Mouse (Mus musculus) cerebellum, adult 2 months (tissue): ENCODE results near the gene Def6.

Source experiments
- CTCF ChIP-seq: fragments of 200-500 bp; IDR thresholded peaks from 2 replicates; pipeline ENCODE4 v1.5.1; 2011; ENCODE audit warnings: low read depth, mild to moderate bottlenecking, control low read depth, low read length, moderate library complexity, borderline replicate concordance; ENCODE audit not compliant: insufficient read depth
- POLR2A ChIP-seq: fragments of 200-500 bp; IDR thresholded peaks from 2 replicates; pipeline ENCODE4 v1.6.1; 2011; ENCODE audit warnings: low read length, control low read depth, borderline replicate concordance; ENCODE audit not compliant: insufficient read depth

DNA sequence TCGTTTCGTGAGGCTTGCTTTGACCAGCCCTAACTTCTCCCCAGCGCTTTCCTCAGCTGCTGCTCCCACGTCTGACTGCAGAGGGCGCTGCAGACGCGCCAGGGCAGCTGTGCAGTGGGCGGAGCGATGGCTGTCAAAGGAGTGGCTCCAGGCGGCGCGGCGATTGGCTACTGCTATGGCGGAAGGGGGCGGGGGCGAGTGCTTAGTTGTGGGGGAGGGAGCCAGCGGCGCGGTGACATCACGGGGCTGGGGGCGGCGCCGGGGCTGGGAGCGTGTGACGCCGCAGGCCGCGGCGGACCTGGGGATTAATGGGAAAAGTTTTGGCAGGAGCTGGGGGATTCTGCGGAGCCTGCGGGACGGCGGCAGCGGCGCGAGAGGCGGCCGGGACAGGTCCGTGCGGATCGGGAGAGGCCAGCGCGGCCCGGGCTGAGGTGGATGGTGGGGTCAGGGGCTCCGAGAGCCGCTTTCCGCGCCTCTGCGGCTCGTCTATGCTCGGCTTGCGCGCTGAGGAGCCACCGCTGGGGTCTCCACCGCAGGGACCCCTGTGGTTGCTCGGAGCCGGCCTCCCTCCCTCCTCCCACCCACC is 25.0 kb downstream of the Def6 start, which contains the start of gene Ppard:
- TF ChIP-seq POLR2A (peak; percentile 47; the same call in 1 of the 2 replicates), CTCF (peak; percentile 91)
